Mouse (Mus musculus) heart, adult 2 months (tissue): ENCODE results near the gene Irx2. TPM values are rescaled to one million over a fixed set of nuclear protein-coding genes. Genes with fewer than 3 reads are reported as not detected.

Experiments
- DNase-seq, 2 experiments: peaks; one replicate each; pipeline ENCODE4 v3.0.0; 2021
- H3K27ac ChIP-seq: fragments of 200-600 bp; 2 replicates; pipeline ENCODE4 v1.8.1; 2022
- H3K27me3 ChIP-seq: fragments of 200-500 bp; 2 replicates; pipeline ENCODE4 v1.6.1; 2012; ENCODE audit warnings: mild to moderate bottlenecking, low read length, inconsistent platforms, mixed read lengths; ENCODE audit not compliant: control insufficient read depth, insufficient read depth
- H3K36me3 ChIP-seq: fragments of 200-500 bp; 2 replicates; pipeline ENCODE4 v1.6.1; 2012; ENCODE audit warnings: low read length, inconsistent platforms; ENCODE audit not compliant: control insufficient read depth, insufficient read depth
- H3K4me1 ChIP-seq: fragments of 200-500 bp; 2 replicates; pipeline ENCODE4 v1.6.1; 2011; ENCODE audit warnings: low read length; ENCODE audit not compliant: control insufficient read depth, insufficient read depth
- H3K4me3 ChIP-seq: fragments of 200-600 bp; 2 replicates; pipeline ENCODE4 v1.8.1; 2022
- H3K79me2 ChIP-seq: fragments of 200-500 bp; replicated peaks from 2 replicates; pipeline ENCODE4 v1.6.1; 2012; ENCODE audit warnings: mild to moderate bottlenecking, inconsistent platforms, low read length, moderate library complexity, mixed read lengths; ENCODE audit not compliant: control insufficient read depth, insufficient read depth
- H3K9ac ChIP-seq: fragments of 200-500 bp; 2 replicates; pipeline ENCODE4 v1.6.1; 2012; ENCODE audit warnings: low read depth, mild to moderate bottlenecking, control low read depth, inconsistent platforms, low read length, mixed read lengths
- CTCF ChIP-seq: fragments of 200-600 bp; IDR thresholded peaks from 2 replicates; pipeline ENCODE4 v1.8.1; 2022; ENCODE audit warnings: antibody characterized with exemption, mild to moderate bottlenecking, moderate library complexity
- EP300 ChIP-seq: fragments of 200-500 bp; IDR thresholded peaks from 2 replicates; pipeline ENCODE4 v1.6.1; 2011; ENCODE audit warnings: low read depth, low read length, control low read depth; ENCODE audit not compliant: insufficient read depth
- POLR2A ChIP-seq: fragments of 200-500 bp; IDR thresholded peaks from 2 replicates; pipeline ENCODE4 v1.6.1; 2011; ENCODE audit warnings: mild to moderate bottlenecking, low read depth, low read length, control low read depth; ENCODE audit not compliant: insufficient read depth
- WGBS: fragments of 180-500 bp; shearing (Covaris S2); methylation state at CpG from one replicate; pipeline ENCODE4 v1.1.7; 2018; 5-methylcytosine and 5-hydroxymethylcytosine counted together
- intact Hi-C: fragments of 180-260 bp; cut with DNase I; formaldehyde crosslinking; loops from one replicate; pipeline ENCODE4 v1.15.1; 2025
- polyA plus RNA-seq: library from polyadenylated mRNA; depleted of rRNA; stranded (reverse); fragments of >200 nt; gene quantifications from 2 replicates; pipeline ENCODE4 v1.2.3, GENCODE M21; 2012
- total RNA-seq, 2 experiments: library from RNA; stranded (reverse); gene quantifications; 2 replicates each; pipeline ENCODE4 v1.2.3; 2021

Gene Irx2
- total and polyA plus RNA-seq, 3 experiments: 3.8 to 4.8 (median 4.5) TPM

DNA sequence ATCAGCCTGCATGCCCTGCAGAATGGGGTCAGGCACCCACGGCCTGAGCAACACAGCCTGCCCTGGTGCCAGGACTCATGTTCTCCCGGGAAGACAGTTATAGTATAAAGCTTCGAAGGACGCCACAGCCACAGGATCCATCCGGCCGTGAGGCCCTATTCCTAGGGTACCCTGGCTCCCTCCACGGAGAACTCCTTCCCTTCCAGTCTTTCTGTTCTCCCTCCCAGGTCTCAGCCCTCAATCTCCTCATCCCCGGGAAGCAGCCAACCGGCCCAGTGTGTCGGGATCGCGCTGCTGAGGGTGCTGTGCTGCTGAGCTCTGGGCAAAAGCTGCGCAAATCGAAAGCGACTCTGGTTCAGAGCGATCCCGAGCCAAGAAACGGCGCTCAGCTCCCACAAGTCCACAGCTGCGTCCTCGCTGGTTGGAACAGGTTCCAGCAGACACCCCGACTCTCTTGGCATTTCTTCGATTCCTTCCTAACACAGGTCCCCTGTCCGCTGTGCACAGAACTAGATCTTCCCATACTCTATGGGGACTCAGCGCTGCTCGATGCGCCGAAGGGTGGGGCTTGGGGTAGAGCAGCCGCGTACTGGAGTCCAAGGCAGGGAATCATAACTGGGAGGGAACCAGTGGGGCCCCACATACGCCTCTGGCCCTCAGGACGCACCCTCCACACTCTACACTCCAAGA, 11.0 kb downstream of the Irx2 start:
- peaks cover 1% of the 10 kb centered on the region; the same call in 1 of the 2 replicates for H3K4me1 ChIP-seq
- H3K4me3 ChIP-seq: peak overlapping the region; percentile 52
- peak in 1 of 2 experiments; percentile 39 for DNase-seq
- intact Hi-C loops: loop anchor here (5.0 kb wide), 1 partner anchor 677 kb away; the partner anchor contains the start of gene Irx1
- WGBS: under 1% methylated on average over 32 of the region's 32 CpGs
- H3K27me3 ChIP-seq: peaks cover 12% of the 10 kb centered on the region
- H3K27ac ChIP-seq: no peak overlapping the region
- no peaks in the 10 kb centered on the region for H3K79me2 ChIP-seq
- no peaks in the 10 kb centered on the region for H3K36me3 ChIP-seq
- peak overlapping the region; percentile 3 for H3K9ac ChIP-seq
- no peak for TF ChIP-seq POLR2A

DNA sequence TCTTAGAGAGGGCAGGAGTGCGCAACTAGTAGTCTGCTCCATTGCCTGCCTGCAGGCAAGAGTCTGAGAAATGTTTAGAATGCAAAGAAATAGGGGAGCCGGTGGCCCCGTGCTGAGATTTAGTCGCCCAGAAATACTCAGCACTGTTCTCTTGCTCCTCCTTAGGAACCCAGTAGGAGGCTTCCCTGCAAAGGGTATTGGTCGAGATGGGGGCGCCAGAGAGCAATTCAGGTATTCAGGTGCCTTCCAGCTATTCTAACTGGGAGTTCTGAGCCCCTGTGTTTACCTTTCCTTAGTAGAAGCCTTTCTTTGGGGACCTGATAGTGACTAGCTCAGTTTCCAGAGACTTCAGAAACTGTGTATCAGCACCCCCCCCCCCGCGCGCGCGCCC, 11.5 kb downstream of the Irx2 start:
- Histone ChIP-seq H3K27me3 (peaks cover 12% of the 10 kb centered on the region), H3K9ac (peak overlapping the region; percentile 3), H3K27ac (no peak overlapping the region), H3K4me1 (peaks cover 1% of the 10 kb centered on the region; the same call in 1 of the 2 replicates), H3K36me3 (no peaks in the 10 kb centered on the region), H3K79me2 (no peaks in the 10 kb centered on the region), H3K4me3 (peak overlapping the region; percentile 52)
- peak in 1 of 2 experiments; percentile 41 for DNase-seq
- 8% methylated on average over 11 of the region's 11 CpGs for WGBS
- TF ChIP-seq POLR2A: no peak
- TF ChIP-seq CTCF: peak; percentile 62
- no peak for TF ChIP-seq EP300
- intact Hi-C loops: no loop called here

DNA sequence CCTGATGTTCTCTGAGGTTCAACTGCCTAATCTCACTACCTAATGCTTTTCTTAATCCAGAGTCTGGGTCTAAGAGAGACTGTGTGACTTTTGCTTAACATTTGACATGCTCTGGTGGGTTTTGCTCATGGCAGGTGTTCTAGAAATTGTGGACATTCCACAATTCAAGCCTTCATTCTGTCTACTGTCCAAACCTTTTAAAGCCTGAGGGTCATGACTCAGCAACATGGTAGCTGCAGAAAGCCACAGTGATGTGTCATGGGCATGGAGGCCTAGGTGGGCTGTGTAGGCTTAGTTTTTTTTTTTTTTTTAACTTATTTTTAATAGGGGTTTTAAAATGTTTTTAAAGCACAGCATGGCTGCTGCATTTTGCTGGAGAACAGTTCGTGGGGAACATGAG, 27.8 kb downstream of the Irx2 start:
- intact Hi-C loops: no loop called here
- Histone ChIP-seq H3K9ac (no peak overlapping the region), H3K4me1 (no peaks in the 10 kb centered on the region), H3K27me3 (no peaks in the 10 kb centered on the region), H3K79me2 (no peaks in the 10 kb centered on the region), H3K36me3 (no peaks in the 10 kb centered on the region), H3K27ac (no peak overlapping the region), H3K4me3 (no peak overlapping the region)
- no peak for TF ChIP-seq EP300
- TF ChIP-seq POLR2A: no peak
- no peak for TF ChIP-seq CTCF
- DNase-seq: no peak
- 33% methylated on average over 1 of the region's 1 CpGs for WGBS

DNA sequence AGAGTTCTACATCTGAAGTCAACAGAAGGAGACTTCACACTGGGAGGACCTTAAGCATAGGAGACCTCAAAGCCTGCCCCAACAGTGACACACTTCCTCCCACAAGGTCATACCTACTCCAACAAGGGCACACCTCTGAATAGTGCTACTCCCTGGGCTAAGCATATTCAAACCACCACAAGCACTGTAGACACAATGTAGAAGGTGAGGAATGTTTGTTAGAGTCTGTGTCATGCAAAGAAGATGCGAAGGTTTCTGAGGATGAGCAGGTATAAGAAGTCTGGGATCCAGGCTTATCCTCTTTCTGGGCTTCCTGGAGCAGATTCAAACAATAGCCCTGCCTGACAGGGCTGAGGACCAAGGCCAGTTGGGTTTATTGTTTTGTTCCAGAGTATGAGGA, 47.2 kb downstream of the Irx2 start:
- H3K4me1 ChIP-seq: no peaks in the 10 kb centered on the region
- intact Hi-C loops: no loop called here
- no peaks in the 10 kb centered on the region for H3K27me3 ChIP-seq
- H3K36me3 ChIP-seq: no peaks in the 10 kb centered on the region
- DNase-seq: peak in 1 of 2 experiments; percentile 0
- H3K4me3 ChIP-seq: no peak overlapping the region
- H3K79me2 ChIP-seq: no peaks in the 10 kb centered on the region
- no peak overlapping the region for H3K9ac ChIP-seq
- 80% methylated on average over 1 of the region's 1 CpGs for WGBS
- no peak overlapping the region for H3K27ac ChIP-seq
- TF ChIP-seq EP300 (no peak), CTCF (no peak), POLR2A (no peak)
